Mouse (Mus musculus) cerebellum, adult 2 months (tissue): Measurements from ENCODE around the gene Tgfbr3. TPM values are rescaled to one million over a fixed set of nuclear protein-coding genes. Genes with fewer than 3 reads are reported as not detected.

Source experiments
- DNase-seq, 2 experiments: peaks; one replicate each; pipeline ENCODE4 v3.0.0; 2021
- H3K27ac ChIP-seq: fragments of 200-500 bp; 2 replicates; pipeline ENCODE4 v1.5.1; 2012; ENCODE audit warnings: low read length, control low read depth, inconsistent platforms; ENCODE audit not compliant: insufficient read depth
- H3K27me3 ChIP-seq: fragments of 200-500 bp; 2 replicates; pipeline ENCODE4 v1.6.1; 2012; ENCODE audit warnings: inconsistent platforms, mild to moderate bottlenecking, low read length, moderate library complexity; ENCODE audit not compliant: control insufficient read depth, insufficient read depth
- H3K4me1 ChIP-seq: fragments of 200-500 bp; 2 replicates; pipeline ENCODE4 v1.6.1; 2011; ENCODE audit warnings: low read length; ENCODE audit not compliant: control insufficient read depth, insufficient read depth
- H3K4me3 ChIP-seq: fragments of 200-500 bp; replicated peaks from 2 replicates; pipeline ENCODE3; 2011; ENCODE audit warnings: mild to moderate bottlenecking, low read depth, low read length, control low read depth; ENCODE audit not compliant: insufficient read depth
- CTCF ChIP-seq: fragments of 200-500 bp; IDR thresholded peaks from 2 replicates; pipeline ENCODE4 v1.5.1; 2011; ENCODE audit warnings: low read depth, mild to moderate bottlenecking, control low read depth, low read length, moderate library complexity, borderline replicate concordance; ENCODE audit not compliant: insufficient read depth
- POLR2A ChIP-seq: fragments of 200-500 bp; IDR thresholded peaks from 2 replicates; pipeline ENCODE4 v1.6.1; 2011; ENCODE audit warnings: low read length, control low read depth, borderline replicate concordance; ENCODE audit not compliant: insufficient read depth
- WGBS: fragments of 180-500 bp; shearing (Covaris S2); methylation state at CpG from one replicate; pipeline ENCODE4 v1.1.7; 2018; 5-methylcytosine and 5-hydroxymethylcytosine counted together
- polyA plus RNA-seq: library from polyadenylated mRNA; depleted of rRNA; stranded (reverse); fragments of >200 nt; gene quantifications from 2 replicates; pipeline ENCODE4 v1.2.3, GENCODE M21; 2012

The Tgfbr3 gene
- polyA plus RNA-seq, 1 experiment = 11.5 TPM

GRCm38 (mm10) chr5:107099634-107100033, 189.8 kb downstream of the Tgfbr3 start:
- Histone ChIP-seq H3K27ac (no peak overlapping the region), H3K27me3 (no peaks in the 10 kb centered on the region), H3K4me1 (peaks cover 7% of the 10 kb centered on the region; the same call in 1 of the 2 replicates), H3K4me3 (no peak overlapping the region)
- TF ChIP-seq CTCF = no peak
- no peak for TF ChIP-seq POLR2A
- 46% methylated on average over 3 of the region's 3 CpGs for WGBS
- peak; percentile 35 to 61 for DNase-seq

- H3K27ac ChIP-seq = no peak overlapping the region
- no peak for TF ChIP-seq CTCF
- no peak for TF ChIP-seq POLR2A
- no peak overlapping the region for H3K4me3 ChIP-seq
- H3K27me3 ChIP-seq = no peaks in the 10 kb centered on the region
- WGBS = 20% methylated on average over 6 of the region's 6 CpGs
- peaks cover 7% of the 10 kb centered on the region; the same call in 1 of the 2 replicates for H3K4me1 ChIP-seq
- peak; percentile 51 to 67 for DNase-seq
Measured at GRCm38 (mm10) chr5:107099076-107099475, 190.4 kb downstream of the Tgfbr3 start.

- Histone ChIP-seq H3K4me1 (peaks cover 7% of the 10 kb centered on the region; the same call in 1 of the 2 replicates), H3K4me3 (no peak overlapping the region), H3K27me3 (no peaks in the 10 kb centered on the region), H3K27ac (no peak overlapping the region)
- TF ChIP-seq POLR2A (no peak), CTCF (no peak)
- DNase-seq = no peak
- WGBS = 82% methylated on average over 5 of the region's 5 CpGs
Measured at GRCm38 (mm10) chr5:107098007-107098406, 191.4 kb downstream of the Tgfbr3 start.

- Histone ChIP-seq H3K4me1 (peaks cover 7% of the 10 kb centered on the region; the same call in 1 of the 2 replicates), H3K27ac (no peak overlapping the region), H3K27me3 (no peaks in the 10 kb centered on the region), H3K4me3 (no peak overlapping the region)
- no peak for DNase-seq
- TF ChIP-seq CTCF (no peak), POLR2A (no peak)
- WGBS = 98% methylated on average over 7 of the region's 7 CpGs
Measured at GRCm38 (mm10) chr5:107097314-107097713, 192.1 kb downstream of the Tgfbr3 start.

- WGBS = 70% methylated on average over 5 of the region's 5 CpGs
- no peak for DNase-seq
- Histone ChIP-seq H3K4me3 (no peak overlapping the region), H3K27ac (no peak overlapping the region), H3K27me3 (no peaks in the 10 kb centered on the region), H3K4me1 (no peaks in the 10 kb centered on the region; the same call in 1 of the 2 replicates)
- no peak for TF ChIP-seq POLR2A
- TF ChIP-seq CTCF = no peak
Measured at GRCm38 (mm10) chr5:107094233-107094632, 195.2 kb downstream of the Tgfbr3 start.

- DNase-seq = no peak
- 91% methylated on average over 3 of the region's 3 CpGs for WGBS
- H3K4me3 ChIP-seq = no peak overlapping the region
- TF ChIP-seq CTCF = no peak
- TF ChIP-seq POLR2A = no peak
- H3K4me1 ChIP-seq = no peaks in the 10 kb centered on the region
- H3K27me3 ChIP-seq = no peaks in the 10 kb centered on the region
- H3K27ac ChIP-seq = no peak overlapping the region
Measured at GRCm38 (mm10) chr5:107093253-107093652, 196.2 kb downstream of the Tgfbr3 start.

GRCm38 (mm10) chr5:107092137-107092536, 197.3 kb downstream of the Tgfbr3 start:
- DNase-seq = no peak
- H3K27ac ChIP-seq = no peak overlapping the region
- H3K27me3 ChIP-seq = no peaks in the 10 kb centered on the region
- 52% methylated on average over 8 of the region's 8 CpGs for WGBS
- H3K4me3 ChIP-seq = no peak overlapping the region
- TF ChIP-seq CTCF = no peak
- TF ChIP-seq POLR2A = no peak
- no peaks in the 10 kb centered on the region for H3K4me1 ChIP-seq

- Histone ChIP-seq H3K4me3 (no peak overlapping the region), H3K27me3 (no peaks in the 10 kb centered on the region), H3K4me1 (no peaks in the 10 kb centered on the region), H3K27ac (no peak overlapping the region)
- no peak for DNase-seq
- WGBS = 68% methylated on average over 5 of the region's 5 CpGs
- TF ChIP-seq POLR2A (no peak), CTCF (no peak)
Measured at GRCm38 (mm10) chr5:107089966-107090365, 199.5 kb downstream of the Tgfbr3 start.
